Comparison of ENCODE assay signal across 19 mouse cellular contexts in the genomic region with DNA sequence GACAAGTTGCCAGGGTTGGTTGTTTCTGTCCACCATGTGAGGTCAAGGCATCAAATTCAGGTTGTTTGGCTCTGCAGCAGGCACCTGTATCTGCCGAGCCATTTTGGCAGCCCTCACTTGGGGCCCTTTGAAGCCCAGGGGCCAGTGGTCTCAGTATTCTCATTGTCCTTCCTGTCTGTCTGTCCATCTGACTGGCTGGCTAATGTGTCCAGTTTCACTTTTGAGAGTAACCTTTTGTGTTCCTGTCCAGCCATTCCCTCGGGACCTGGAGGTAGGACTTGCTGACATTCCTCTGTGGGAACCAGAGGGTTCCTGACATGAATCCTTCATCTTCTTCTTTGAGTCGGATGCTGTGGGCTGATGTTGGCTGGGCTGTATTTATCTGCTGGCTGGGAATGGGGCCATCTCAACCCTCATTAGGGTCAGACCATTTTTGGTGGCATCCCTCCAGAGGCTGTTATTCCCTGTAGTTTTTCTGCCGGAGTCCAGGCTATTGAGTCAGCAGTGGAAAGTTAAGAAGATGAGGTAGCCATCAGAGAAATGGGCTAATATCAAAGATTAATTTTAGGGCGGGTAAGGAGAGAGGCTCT. TPM values are rescaled to one million over a fixed set of nuclear protein-coding genes. Genes with fewer than 3 reads are reported as not detected.
DNase-seq lines count a peak whose midpoint lies in the region; ATAC-seq and TF ChIP-seq lines count a peak whose summit lies in the region.
"Had no signal": no experiment of that assay in that cellular context is flagged by ENCODE, and none has a peak within 500 bp of the region (broad histone marks: within the 10 kb centered on the region; RNA-seq: fewer than 3 reads in every experiment).

No protein-coding gene starts in this region.

- no peak overlapping the region for H3K4me3 ChIP-seq in kidney, adult 2 months (ENCODE audit: insufficient read depth, low read depth, low read length)
- no peak overlapping the region for H3K4me3 ChIP-seq in liver, embryonic 16.5 days (ENCODE audit: low read depth, low read length)
- no peak overlapping the region for H3K4me3 ChIP-seq in liver, embryonic 12.5 days
- H3K4me3 ChIP-seq: embryonic facial prominence, embryonic 12.5 days; heart, embryonic 10.5 days; limb, embryonic 13.5 days; midbrain, embryonic 12.5 days had no signal

- no peaks in the 10 kb centered on the region for H3K27me3 ChIP-seq in kidney, adult 2 months (replicated peaks; ENCODE audit: control insufficient read depth, insufficient read depth, low read length)
- H3K27me3 ChIP-seq in liver, embryonic 16.5 days (ENCODE audit: control insufficient read depth, insufficient read depth, low read depth, low read length), result no peaks in the 10 kb centered on the region
- H3K27me3 ChIP-seq in liver, embryonic 12.5 days (replicated peaks), result no peaks in the 10 kb centered on the region
- H3K27me3 ChIP-seq: CH12.LX; embryonic facial prominence, embryonic 12.5 days; limb, embryonic 13.5 days; midbrain, embryonic 12.5 days had no signal

- TF ChIP-seq POLR2A in kidney, adult 2 months (IDR thresholded peaks at IDR 0.05; ENCODE audit: low read depth, low read length), result no peak

- DNase-seq in cerebellum, adult 11-12 months, result peak; percentile 36
- DNase-seq in cerebellum, postnatal 10 days, result no peak
- DNase-seq in kidney, adult 2 months, result peak; percentile 55
- DNase-seq in kidney, adult 8-10 months, result no peak
- DNase-seq in Muller cell, postnatal 12 days (ENCODE audit: inconsistent ontology term), result peak; percentile 87
- no peak for DNase-seq in thymus, postnatal 25 days
- DNase-seq: adrenal gland, postnatal 10 days; gastrocnemius, postnatal 10 days; kidney, postnatal 10 days; retina, postnatal 1 day; thymus, postnatal 4 days had no signal

- WGBS in kidney, adult 2 months, result 43% methylated on average over 5 of the region's 5 CpGs
- WGBS in liver, embryonic 16.5 days (ENCODE audit: insufficient replicate concordance), result 47% methylated on average over 5 of the region's 5 CpGs
- 58% methylated on average over 5 of the region's 5 CpGs for WGBS in liver, embryonic 12.5 days (ENCODE audit: insufficient replicate concordance)

- H3K9me3 ChIP-seq in liver, embryonic 16.5 days (replicated peaks; ENCODE audit: control insufficient read depth, low read length), result no peaks in the 10 kb centered on the region
- H3K9me3 ChIP-seq in liver, embryonic 12.5 days (replicated peaks), result no peaks in the 10 kb centered on the region
- H3K9me3 ChIP-seq: embryonic facial prominence, embryonic 12.5 days; heart, embryonic 10.5 days; limb, embryonic 13.5 days; midbrain, embryonic 12.5 days had no signal

- H3K9ac ChIP-seq in liver, embryonic 16.5 days (ENCODE audit: low read depth, low read length), result no peak overlapping the region
- H3K9ac ChIP-seq in liver, embryonic 12.5 days, result no peak overlapping the region
- H3K9ac ChIP-seq: embryonic facial prominence, embryonic 12.5 days; limb, embryonic 13.5 days; midbrain, embryonic 12.5 days had no signal

- TF ChIP-seq CTCF in kidney, adult 2 months (conservative IDR thresholded peaks at IDR 0.05; ENCODE audit: insufficient read depth, insufficient read length, low read depth, low read length), result no peak

- H3K4me1 ChIP-seq in kidney, adult 2 months (ENCODE audit: control insufficient read depth, insufficient read depth, low read length), result peaks cover 46% of the 10 kb centered on the region
- H3K4me1 ChIP-seq in liver, embryonic 16.5 days (ENCODE audit: control insufficient read depth, low read depth, low read length), result peaks cover 11% of the 10 kb centered on the region
- H3K4me1 ChIP-seq in liver, embryonic 12.5 days, result peaks cover 57% of the 10 kb centered on the region

- no peak for ATAC-seq in liver, embryonic 16.5 days (ENCODE audit: low read depth)
- ATAC-seq in liver, embryonic 12.5 days, result no peak
- ATAC-seq: hindbrain, postnatal 0 days had no signal

- no peak overlapping the region for H3K4me2 ChIP-seq in liver, embryonic 16.5 days (ENCODE audit: low read depth, low read length)
- no peak overlapping the region for H3K4me2 ChIP-seq in liver, embryonic 12.5 days
- H3K4me2 ChIP-seq: embryonic facial prominence, embryonic 12.5 days; limb, embryonic 13.5 days; midbrain, embryonic 12.5 days had no signal

- H3K27ac ChIP-seq in kidney, adult 2 months (ENCODE audit: insufficient read depth, low read depth, low read length), result peak overlapping the region; percentile 9; the same call in 1 of the 2 replicates
- peak overlapping the region; percentile 43; the same call in 1 of the 2 replicates for H3K27ac ChIP-seq in liver, embryonic 16.5 days (ENCODE audit: low read length)
- H3K27ac ChIP-seq in liver, embryonic 12.5 days, result no peak overlapping the region
- H3K27ac ChIP-seq: embryonic facial prominence, embryonic 12.5 days; heart, embryonic 10.5 days; hindbrain, postnatal 0 days; limb, embryonic 13.5 days; midbrain, embryonic 12.5 days had no signal

- H3K36me3 ChIP-seq in kidney, adult 2 months (ENCODE audit: control insufficient read depth, insufficient read depth, low read length), result no peaks in the 10 kb centered on the region
- no peaks in the 10 kb centered on the region for H3K36me3 ChIP-seq in liver, embryonic 16.5 days (ENCODE audit: control insufficient read depth, insufficient read depth)
- H3K36me3 ChIP-seq in liver, embryonic 12.5 days, result no peaks in the 10 kb centered on the region
- H3K36me3 ChIP-seq: embryonic facial prominence, embryonic 12.5 days; heart, embryonic 10.5 days; limb, embryonic 13.5 days; midbrain, embryonic 12.5 days had no signal

RNA-seq across cellular contexts. Expression of a gene that starts 10.6 kb away (rescaled TPM):
- 128 and 144 TPM in 2 replicates for polyA plus RNA-seq in kidney, adult 2 months (2012; rRNA removed)
- 22.2 and 23.6 TPM in 2 replicates for polyA plus RNA-seq in liver, embryonic 16.5 days (2015; fragmentation: Nextera tagmentation; extraction: Ambion mirVana)
- 17.6 and 18.6 TPM in 2 replicates for polyA plus RNA-seq in liver, embryonic 12.5 days (2016; fragmentation: Nextera tagmentation; extraction: Ambion mirVana)

Comparison
In these comparisons a context has a peak if more than half of its experiments do, and no peak if none do; other contexts are left out.
1. DNase-seq: peak in cerebellum, adult 11-12 months (single experiment), kidney, adult 2 months (single experiment) and Muller cell, postnatal 12 days (single experiment); none in cerebellum, postnatal 10 days (0 of 2), kidney, adult 8-10 months (0 of 2) and thymus, postnatal 25 days (single experiment).